Mouse (Mus musculus) testis, adult 2 months (tissue): ENCODE results near the gene Aig1.

Experiments used
- CTCF ChIP-seq: fragments of 200-500 bp; IDR thresholded peaks from 2 replicates; pipeline ENCODE4 v1.5.1; 2012; ENCODE audit warnings: low read depth, mild to moderate bottlenecking, inconsistent platforms, low read length, moderate library complexity; ENCODE audit not compliant: control insufficient read depth, insufficient read depth, insufficient replicate concordance
- POLR2A ChIP-seq: fragments of 200-500 bp; IDR thresholded peaks from 2 replicates; pipeline ENCODE4 v1.6.1; 2012; ENCODE audit warnings: low read depth, mild to moderate bottlenecking, inconsistent platforms, low read length, moderate library complexity; ENCODE audit not compliant: control insufficient read depth

GRCm38 (mm10) chr10:13842855-13843254 is 25.9 kb downstream of the Aig1 start:
- no peak for TF ChIP-seq CTCF
- TF ChIP-seq POLR2A: no peak
